Mouse (Mus musculus): ENCODE measurements around the gene Ak5. TPM values are rescaled to one million over a fixed set of nuclear protein-coding genes. Genes with fewer than 3 reads are reported as not detected.
"Not testable (repeated sequence)": the region's sequence is repeated elsewhere in the genome, so short reads cannot be mapped to it uniquely, and the experiment has no call there.

The Ak5 gene
- polyA plus RNA-seq (2015; fragmentation: Nextera tagmentation; extraction: Ambion mirVana): 6.7 and 7.1 TPM in 2 replicates

DNA sequence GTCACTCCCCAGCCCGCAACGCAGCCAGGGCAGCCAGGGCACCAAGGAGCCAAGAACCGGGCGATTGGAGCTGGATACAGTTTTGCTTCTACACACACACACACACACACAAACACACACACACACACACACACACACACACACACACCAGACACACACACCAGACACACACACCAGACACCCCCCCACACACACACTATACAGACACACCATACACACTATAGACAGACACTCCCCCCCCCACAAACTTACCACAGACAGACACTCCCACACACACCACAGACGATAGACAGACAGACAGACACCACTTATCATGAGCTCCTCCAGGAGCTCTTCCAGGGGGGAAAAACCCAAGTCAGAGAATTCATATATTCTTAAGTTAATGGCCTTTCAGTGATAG, at the start of gene Ak5:
Gene Ak5 (minus strand): TSS at position 122 of the 400 bp plus-strand sequence.
- H3K4me2 ChIP-seq (replicated peaks): peak within 1 kb of the TSS; percentile 99
- WGBS: 3% methylated on average over 5 of the region's 5 CpGs
- peaks cover 10% of the 10 kb centered on the region for H3K4me1 ChIP-seq
- no peak within 1 kb of the TSS for H3K27ac ChIP-seq (replicated peaks)
- no peaks in the 10 kb centered on the region for H3K9me3 ChIP-seq
- H3K27me3 ChIP-seq: peaks cover 32% of the 10 kb centered on the region; the same call in 1 of the 2 replicates
- H3K36me3 ChIP-seq: no peaks in the 10 kb centered on the region
- peak within 1 kb of the TSS; percentile 65 for H3K4me3 ChIP-seq
- peak; percentile 72 for ATAC-seq (replicated peaks)
- H3K9ac ChIP-seq (replicated peaks): peak within 1 kb of the TSS; percentile 57

DNA sequence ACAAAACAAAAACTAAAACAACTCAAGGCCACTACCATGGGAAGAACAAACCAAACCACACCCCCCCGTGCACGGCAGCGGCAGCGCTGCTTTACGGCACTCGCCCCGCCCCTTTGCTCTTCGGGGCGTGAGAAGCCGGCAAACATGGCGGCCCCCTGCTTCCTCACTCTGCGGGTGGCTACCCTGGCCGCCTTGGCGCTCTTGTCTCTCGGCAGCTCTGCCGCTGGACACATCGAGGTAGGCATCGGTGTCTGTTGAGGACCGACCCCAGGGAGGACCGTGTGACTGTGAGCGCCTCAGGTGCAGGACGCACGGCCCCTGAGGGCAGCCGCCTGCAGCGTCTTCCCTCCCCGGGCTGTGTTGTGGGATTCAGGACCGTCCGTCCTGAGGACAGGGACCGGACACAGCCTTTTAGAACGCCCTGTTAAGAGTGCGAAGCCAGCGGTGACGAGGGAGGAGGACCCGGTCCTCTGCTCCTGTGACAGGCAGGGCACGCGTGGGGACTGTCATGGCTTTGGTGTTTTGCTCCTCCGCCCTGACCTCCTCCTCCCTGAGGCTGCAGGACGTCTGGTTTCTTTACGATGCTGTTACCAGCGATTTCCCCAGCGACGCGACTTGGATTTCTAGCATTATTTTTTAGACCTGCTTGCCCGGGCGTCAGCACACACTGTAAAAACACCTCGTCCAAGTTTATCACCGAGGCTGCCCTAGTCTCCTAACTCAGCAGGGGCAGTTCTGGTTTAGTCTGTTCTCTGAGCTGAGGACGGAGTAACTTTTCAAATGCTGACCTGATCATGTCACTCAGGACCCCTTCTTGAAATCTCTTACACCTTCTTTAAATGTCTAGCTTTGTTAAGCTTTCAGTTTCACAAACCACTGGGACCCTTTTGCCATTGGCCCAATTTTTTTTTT, 46.1 kb upstream of the Ak5 start, which contains the start of gene Pigk:
Gene Pigk (plus strand): TSS at position 110 of the 912 bp plus-strand sequence.
- Histone ChIP-seq H3K4me3 (peak within 1 kb of the TSS; percentile 95), H3K9ac (replicated peaks) (peak within 1 kb of the TSS; percentile 91), H3K36me3 (no peaks in the 10 kb centered on the region), H3K27ac (replicated peaks) (0 out of 2 replicates have a peak within 1 kb of the TSS, but pooled peaks have one; percentile 37), H3K9me3 (no peaks in the 10 kb centered on the region), H3K4me2 (replicated peaks) (peak within 1 kb of the TSS; percentile 85), H3K4me1 (peaks cover 14% of the 10 kb centered on the region), H3K27me3 (no peaks in the 10 kb centered on the region)
- ATAC-seq (replicated peaks): peak; percentile 95
- WGBS: under 1% methylated on average over 48 of the region's 48 CpGs

DNA sequence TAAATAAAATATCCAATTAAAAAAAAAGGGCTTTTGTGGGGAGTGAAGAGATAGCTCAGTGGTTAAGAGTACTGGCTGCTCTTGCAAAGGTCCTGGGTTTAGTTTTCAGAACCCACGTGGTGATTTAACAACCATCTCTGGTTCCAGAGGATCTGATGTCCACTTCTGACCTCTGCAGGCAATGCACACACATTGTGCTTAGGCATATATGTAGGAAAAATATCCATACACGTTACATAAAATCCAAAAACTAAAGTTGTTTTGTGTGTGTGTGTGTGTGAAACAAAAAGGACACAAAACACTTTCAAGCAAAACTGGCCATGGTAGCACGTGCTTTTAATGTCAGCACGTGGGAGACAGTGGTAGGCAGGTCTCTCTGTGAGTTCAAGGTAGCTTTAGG, 44.8 kb upstream of the Ak5 start:
- Histone ChIP-seq H3K27ac (replicated peaks) (no peak overlapping the region), H3K36me3 (no peaks in the 10 kb centered on the region), H3K9me3 (no peaks in the 10 kb centered on the region), H3K4me2 (replicated peaks) (no peak overlapping the region), H3K4me1 (peaks cover 14% of the 10 kb centered on the region), H3K27me3 (no peaks in the 10 kb centered on the region), H3K9ac (replicated peaks) (no peak overlapping the region), H3K4me3 (no peak overlapping the region)
- WGBS: 80% methylated on average over 4 of the region's 4 CpGs
- ATAC-seq (replicated peaks): no peak

DNA sequence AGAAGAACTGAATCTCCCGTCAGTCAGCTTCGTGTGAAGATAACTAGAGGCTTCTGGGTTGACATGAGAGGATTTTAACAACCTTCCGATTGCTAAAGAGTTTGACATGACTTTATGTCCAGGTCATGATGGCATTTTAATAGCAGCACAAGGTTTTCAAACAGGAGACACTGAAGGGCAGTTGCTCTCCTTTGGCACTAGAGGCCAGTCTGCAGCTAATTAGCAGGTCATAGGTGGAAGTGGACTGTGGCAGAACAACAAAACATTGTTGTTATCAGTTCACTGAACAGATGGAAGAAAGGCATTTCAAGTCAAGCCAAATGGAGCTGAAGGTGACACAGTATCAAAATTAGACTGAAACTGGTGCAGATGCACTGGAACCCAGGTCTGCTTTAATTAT, 41.8 kb upstream of the Ak5 start:
- Histone ChIP-seq H3K4me2 (replicated peaks) (no peak overlapping the region), H3K27me3 (no peaks in the 10 kb centered on the region), H3K36me3 (no peaks in the 10 kb centered on the region), H3K9me3 (no peaks in the 10 kb centered on the region), H3K4me1 (peaks cover 8% of the 10 kb centered on the region), H3K9ac (replicated peaks) (no peak overlapping the region), H3K27ac (replicated peaks) (no peak overlapping the region), H3K4me3 (no peak overlapping the region)
- ATAC-seq (replicated peaks): no peak
- WGBS: 85% methylated on average over 3 of the region's 3 CpGs

DNA sequence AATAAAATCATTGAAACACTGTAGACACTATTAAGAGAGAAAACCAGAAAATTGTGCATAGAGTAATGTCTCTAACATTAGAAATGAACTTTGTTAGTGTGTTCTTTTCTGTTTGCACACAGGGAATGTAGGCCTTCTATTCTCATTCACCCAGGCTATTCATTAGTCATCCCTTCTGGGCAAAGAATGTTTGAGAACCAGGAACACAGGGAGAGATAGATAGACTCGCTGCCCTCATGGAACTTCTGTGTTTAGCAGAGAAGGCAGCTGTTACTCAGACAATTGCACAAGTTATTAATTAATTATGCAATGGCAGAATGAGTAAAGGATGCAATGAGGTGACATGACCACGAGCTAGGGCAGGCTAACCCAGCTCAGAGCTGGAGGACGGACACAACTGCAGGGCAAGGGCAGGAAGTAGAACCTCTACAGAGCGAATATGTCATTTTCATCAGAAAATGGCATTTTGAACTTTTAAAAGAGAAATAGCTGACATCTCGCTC, 39.2 kb upstream of the Ak5 start:
- ATAC-seq (replicated peaks): no peak
- Histone ChIP-seq H3K9ac (replicated peaks) (no peak overlapping the region), H3K27ac (replicated peaks) (no peak overlapping the region), H3K4me1 (no peaks in the 10 kb centered on the region), H3K4me3 (no peak overlapping the region), H3K4me2 (replicated peaks) (no peak overlapping the region), H3K9me3 (no peaks in the 10 kb centered on the region), H3K36me3 (no peaks in the 10 kb centered on the region), H3K27me3 (no peaks in the 10 kb centered on the region)
- 83% methylated on average over 5 of the region's 5 CpGs for WGBS

DNA sequence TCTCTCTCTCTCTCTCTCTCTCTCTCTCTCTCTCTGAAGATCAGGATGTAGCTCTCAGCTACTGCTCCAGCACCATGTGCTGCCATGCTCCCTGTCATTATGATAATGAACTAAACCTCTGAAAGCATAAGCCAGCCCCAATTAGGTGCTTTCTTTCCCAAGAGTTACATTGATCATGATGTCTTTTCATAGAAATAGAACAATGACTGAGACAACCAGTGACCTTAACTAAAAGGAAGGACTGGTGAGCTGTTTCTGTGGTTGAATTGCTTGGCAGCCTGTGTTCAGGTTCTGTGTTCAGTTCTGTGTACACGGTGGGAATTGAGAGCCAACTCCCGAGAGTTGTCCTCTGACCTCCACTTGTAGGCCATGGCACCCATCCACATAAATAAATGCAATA, 38.7 kb upstream of the Ak5 start:
- Histone ChIP-seq H3K4me3 (no peak overlapping the region), H3K9me3 (no peaks in the 10 kb centered on the region), H3K4me1 (no peaks in the 10 kb centered on the region), H3K27ac (replicated peaks) (no peak overlapping the region), H3K9ac (replicated peaks) (no peak overlapping the region), H3K36me3 (no peaks in the 10 kb centered on the region), H3K27me3 (no peaks in the 10 kb centered on the region), H3K4me2 (replicated peaks) (no peak overlapping the region)
- WGBS: 70% methylated on average over 2 of the region's 2 CpGs
- no peak for ATAC-seq (replicated peaks)

DNA sequence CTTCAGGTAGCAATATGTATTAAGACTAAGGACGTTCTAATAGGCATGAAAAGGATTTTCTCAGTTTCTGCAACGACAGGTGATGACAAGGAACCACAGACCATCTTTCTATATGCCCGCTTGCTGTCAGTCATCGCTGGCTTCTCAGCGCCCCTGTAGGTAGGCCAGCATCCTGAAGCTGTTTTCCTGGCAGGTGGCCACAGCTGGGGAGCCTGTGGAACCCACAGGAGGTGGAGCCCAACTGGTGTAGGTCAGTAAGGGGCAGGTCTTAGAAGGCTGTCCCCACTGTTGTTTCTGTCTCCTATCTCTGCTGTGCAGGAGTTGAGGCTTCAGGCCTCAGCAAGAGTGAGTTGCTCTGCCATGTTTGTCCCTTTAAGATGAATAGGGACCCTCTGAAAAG, 37.7 kb upstream of the Ak5 start:
- H3K9me3 ChIP-seq: no peaks in the 10 kb centered on the region
- H3K27me3 ChIP-seq: no peaks in the 10 kb centered on the region
- H3K4me3 ChIP-seq: no peak overlapping the region
- H3K4me1 ChIP-seq: no peaks in the 10 kb centered on the region
- no peak overlapping the region for H3K4me2 ChIP-seq (replicated peaks)
- H3K9ac ChIP-seq (replicated peaks): no peak overlapping the region
- 78% methylated on average over 5 of the region's 5 CpGs for WGBS
- H3K36me3 ChIP-seq: no peaks in the 10 kb centered on the region
- no peak for ATAC-seq (replicated peaks)
- H3K27ac ChIP-seq (replicated peaks): no peak overlapping the region

DNA sequence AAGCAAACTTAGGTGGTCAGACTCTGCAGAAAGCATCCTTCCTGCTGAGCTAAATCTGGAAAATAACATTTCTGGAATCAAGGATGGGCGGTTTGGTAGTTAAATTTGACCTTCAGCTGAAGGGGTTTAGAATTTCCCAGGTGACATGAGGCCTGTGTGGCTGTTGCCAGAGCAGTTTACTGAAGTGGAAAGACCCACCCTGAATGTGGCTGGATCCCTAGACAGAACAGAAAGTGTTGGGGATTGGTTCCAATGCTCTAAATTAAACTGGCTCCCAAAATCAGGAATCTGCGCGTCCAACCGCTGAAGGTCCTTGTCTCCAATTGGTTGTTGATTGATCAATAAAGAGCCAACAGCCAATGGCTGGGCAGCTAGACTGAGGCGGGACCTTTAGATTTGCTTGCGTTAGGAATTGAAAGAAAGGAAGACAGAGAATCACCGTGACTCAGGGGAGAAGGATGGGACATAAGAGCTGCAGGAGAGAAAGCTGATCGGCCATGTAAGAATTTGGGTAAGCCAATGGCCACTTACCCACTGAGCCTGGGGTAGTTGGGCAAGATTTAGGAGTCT, 34.2 kb upstream of the Ak5 start:
- WGBS: 43% methylated on average over 8 of the region's 8 CpGs
- Histone ChIP-seq H3K36me3 (no peaks in the 10 kb centered on the region), H3K4me2 (replicated peaks) (peak overlapping the region; percentile 35; the same call in 1 of the 2 replicates)

DNA sequence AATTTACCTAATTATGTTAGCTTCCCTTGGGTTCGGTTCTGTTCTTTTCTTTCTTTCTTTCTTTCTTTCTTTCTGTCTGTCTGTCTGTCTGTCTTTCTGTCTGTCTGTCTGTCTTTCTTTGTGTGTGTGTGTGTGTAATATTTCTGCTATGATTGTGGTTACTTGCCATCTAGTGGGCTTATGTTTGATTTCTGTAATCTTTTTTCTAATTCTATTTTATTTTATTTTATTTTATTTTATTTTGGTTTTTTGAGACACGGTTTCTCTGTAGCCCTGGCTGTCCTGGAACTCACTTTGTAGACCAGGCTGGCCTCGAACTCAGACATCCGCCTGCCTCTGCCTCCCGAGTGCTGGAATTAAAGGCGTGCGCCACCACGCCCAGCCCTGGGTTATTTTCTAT, 33.4 kb upstream of the Ak5 start:
- not testable (repeated sequence) for H3K4me1 ChIP-seq; H3K36me3 ChIP-seq; H3K27me3 ChIP-seq; H3K4me2 ChIP-seq (replicated peaks); H3K4me3 ChIP-seq; ATAC-seq (replicated peaks); H3K27ac ChIP-seq (replicated peaks); H3K9me3 ChIP-seq; H3K9ac ChIP-seq (replicated peaks)
- 84% methylated on average over 8 of the region's 8 CpGs for WGBS

More for the DNA sequence above, 34.2 kb upstream of the Ak5 start:
- no peak overlapping the region for H3K9ac ChIP-seq (replicated peaks)
- no peak overlapping the region for H3K27ac ChIP-seq (replicated peaks)
- no peaks in the 10 kb centered on the region for H3K4me1 ChIP-seq
- ATAC-seq (replicated peaks): 0 out of 2 replicates have a peak, but pooled peaks have one; percentile 43
- H3K27me3 ChIP-seq: no peaks in the 10 kb centered on the region
- no peaks in the 10 kb centered on the region for H3K9me3 ChIP-seq
- peak overlapping the region; percentile 30 for H3K4me3 ChIP-seq

DNA sequence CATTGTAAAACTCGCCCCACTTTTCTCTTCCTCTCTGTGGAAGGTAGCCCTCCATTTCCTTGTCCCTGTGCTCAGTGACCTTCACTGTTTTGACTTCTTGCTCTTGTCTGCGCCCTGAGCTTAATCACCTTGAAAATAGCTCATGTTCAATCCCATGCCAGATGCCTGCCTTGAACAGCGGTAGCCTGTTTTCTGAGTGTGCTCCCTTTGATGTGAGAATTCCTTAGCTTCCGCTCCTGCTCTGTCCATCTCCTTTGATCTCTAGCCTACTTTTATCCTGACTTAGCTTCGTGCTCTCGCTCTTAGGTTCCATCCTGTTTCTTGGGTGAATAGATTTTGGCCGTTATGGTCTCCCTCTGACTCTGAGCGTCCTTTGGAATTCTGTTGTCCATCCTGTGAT, 31.1 kb upstream of the Ak5 start:
- H3K9me3 ChIP-seq: no peaks in the 10 kb centered on the region
- no peak for ATAC-seq (replicated peaks)
- H3K4me2 ChIP-seq (replicated peaks): no peak overlapping the region
- H3K9ac ChIP-seq (replicated peaks): no peak overlapping the region
- no peaks in the 10 kb centered on the region for H3K36me3 ChIP-seq
- no peaks in the 10 kb centered on the region for H3K4me1 ChIP-seq
- 78% methylated on average over 8 of the region's 8 CpGs for WGBS
- H3K27me3 ChIP-seq: no peaks in the 10 kb centered on the region
- H3K4me3 ChIP-seq: no peak overlapping the region
- no peak overlapping the region for H3K27ac ChIP-seq (replicated peaks)

DNA sequence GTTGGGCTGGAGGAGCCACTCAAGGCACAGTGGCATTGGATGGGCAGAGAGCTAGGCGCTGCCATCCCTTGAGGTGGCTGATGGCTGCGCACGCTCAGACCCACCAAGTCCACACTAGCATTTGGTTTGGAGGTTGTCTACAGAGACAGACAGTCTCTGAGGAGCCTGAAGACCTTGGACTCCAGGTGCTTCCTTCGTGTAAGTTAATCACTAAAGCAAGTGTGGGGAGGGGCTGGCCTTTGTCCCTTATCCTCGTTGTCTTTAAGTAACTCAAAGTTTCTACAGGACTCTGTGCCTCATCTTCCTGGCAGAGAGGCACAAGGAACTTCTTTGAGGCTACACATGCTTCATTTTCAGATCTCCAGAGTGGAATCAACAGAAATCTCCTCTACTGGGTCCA, 29.9 kb upstream of the Ak5 start:
- Histone ChIP-seq H3K4me1 (no peaks in the 10 kb centered on the region), H3K27me3 (no peaks in the 10 kb centered on the region), H3K9me3 (no peaks in the 10 kb centered on the region), H3K36me3 (no peaks in the 10 kb centered on the region), H3K9ac (replicated peaks) (no peak overlapping the region), H3K27ac (replicated peaks) (no peak overlapping the region), H3K4me2 (replicated peaks) (no peak overlapping the region), H3K4me3 (no peak overlapping the region)
- no peak for ATAC-seq (replicated peaks)
- 86% methylated on average over 5 of the region's 5 CpGs for WGBS

DNA sequence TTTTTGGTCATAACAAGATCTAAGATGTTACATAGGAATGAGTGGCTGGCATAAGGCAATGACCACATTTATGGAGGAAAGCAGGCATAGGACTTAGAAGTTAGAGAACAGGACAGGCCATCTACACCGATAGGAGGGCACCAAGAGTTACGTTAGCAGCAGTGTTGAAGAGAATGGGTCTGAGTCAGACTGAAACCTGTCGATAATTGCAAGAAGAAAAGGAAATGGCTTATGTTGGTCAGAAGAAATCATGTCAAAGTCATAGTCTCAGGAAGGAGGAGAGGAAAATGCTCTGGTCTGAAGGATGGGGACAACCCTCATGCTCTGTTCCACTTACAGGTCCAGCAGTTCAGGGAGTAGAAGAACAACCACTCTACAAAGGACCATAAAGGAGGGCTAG, 26.8 kb upstream of the Ak5 start:
- no peak overlapping the region for H3K27ac ChIP-seq (replicated peaks)
- H3K4me3 ChIP-seq: no peak overlapping the region
- H3K9ac ChIP-seq (replicated peaks): no peak overlapping the region
- no peaks in the 10 kb centered on the region for H3K27me3 ChIP-seq
- H3K9me3 ChIP-seq: no peaks in the 10 kb centered on the region
- H3K4me1 ChIP-seq: no peaks in the 10 kb centered on the region
- no peak overlapping the region for H3K4me2 ChIP-seq (replicated peaks)
- no peaks in the 10 kb centered on the region for H3K36me3 ChIP-seq
- ATAC-seq (replicated peaks): no peak
- WGBS: 95% methylated on average over 3 of the region's 3 CpGs
